Mouse (Mus musculus) stomach, postnatal 0 days (tissue): ENCODE measurements at regions not wholly inside any gene's neighbourhood (a gene's known extent, or its start where the extent isn't known, plus 50 kb on each side); places are given as distances from the start of the nearest gene placed in this dataset.

ENCODE experiments used
- ATAC-seq: fragments of 200-750 bp; cut with Nextera tagmentation; 2 replicates; pipeline ENCODE4 v1.8.0; 2017; ENCODE audit not compliant: low FRiP score, low TSS enrichment
- DNase-seq: peaks from one replicate; pipeline ENCODE4 v3.0.0-alpha.2; 2016; ENCODE audit warnings: low spot score
- H3K27ac ChIP-seq: fragments of 300-500 bp; sonication (generic); replicated peaks from 2 replicates; pipeline ENCODE4 v1.5.1; 2014; ENCODE audit warnings: mild to moderate bottlenecking, control low read depth
- H3K27me3 ChIP-seq: fragments of 300-500 bp; sonication (generic); 2 replicates; pipeline ENCODE4 v1.6.1; 2014; ENCODE audit warnings: low read length; ENCODE audit not compliant: control insufficient read depth, insufficient read depth
- H3K36me3 ChIP-seq: fragments of 300-500 bp; sonication (generic); 2 replicates; pipeline ENCODE4 v1.6.1; 2014; ENCODE audit warnings: low read length, mixed read lengths; ENCODE audit not compliant: control insufficient read depth, insufficient read depth
- H3K4me1 ChIP-seq: fragments of 300-500 bp; sonication (generic); replicated peaks from 2 replicates; pipeline ENCODE4 v1.6.1; 2014; ENCODE audit warnings: antibody characterized with exemption; ENCODE audit not compliant: control insufficient read depth, insufficient read depth
- H3K4me2 ChIP-seq: fragments of 300-500 bp; sonication (generic); replicated peaks from 2 replicates; pipeline ENCODE4 v1.6.1; 2014; ENCODE audit warnings: low read depth, mild to moderate bottlenecking, control low read depth, moderate library complexity
- H3K4me3 ChIP-seq: fragments of 300-500 bp; sonication (generic); 2 replicates; pipeline ENCODE4 v1.5.1; 2014; ENCODE audit warnings: low read depth, low read length, control low read depth
- H3K9ac ChIP-seq: fragments of 300-500 bp; sonication (generic); 2 replicates; pipeline ENCODE4 v1.6.1; 2014; ENCODE audit warnings: mild to moderate bottlenecking, low read length, control low read depth, mixed read lengths
- H3K9me3 ChIP-seq: fragments of 300-500 bp; sonication (generic); 2 replicates; pipeline ENCODE4 v1.6.1; 2016; ENCODE audit warnings: low read length; ENCODE audit not compliant: control insufficient read depth
- CTCF ChIP-seq: IDR thresholded peaks from 2 replicates; pipeline ENCODE4 v1.5.1; 2016; ENCODE audit warnings: antibody characterized with exemption, low read depth, mild to moderate bottlenecking, moderate library complexity
- EP300 ChIP-seq: optimal IDR thresholded peaks from 2 replicates; pipeline ENCODE3; 2016; ENCODE audit warnings: antibody characterized with exemption
- WGBS: fragments of 180-500 bp; shearing (Covaris S2); extraction: QIAGEN DNeasy Blood & Tissue Kit; methylation state at CpG from one replicate; pipeline ENCODE4 v1.1.7; 2014; 5-methylcytosine and 5-hydroxymethylcytosine counted together

- Histone ChIP-seq H3K9ac (no peak overlapping the region; the same call in 1 of the 2 replicates), H3K4me2 (no peak overlapping the region), H3K9me3 (no peaks in the 10 kb centered on the region), H3K4me3 (no peak overlapping the region), H3K36me3 (no peaks in the 10 kb centered on the region), H3K27ac (peak overlapping the region; percentile 63), H3K4me1 (no peaks in the 10 kb centered on the region; the same call in 1 of the 2 replicates), H3K27me3 (no peaks in the 10 kb centered on the region)
- TF ChIP-seq CTCF (no peak), EP300 (no peak)
- 34% methylated on average over 6 of the region's 6 CpGs for WGBS
- DNase-seq (no peak), ATAC-seq (no peak)
These were observed 177.8 kb upstream of the Frmd6 start for GRCm38 (mm10) chr12:70647516-70647915.

DNA sequence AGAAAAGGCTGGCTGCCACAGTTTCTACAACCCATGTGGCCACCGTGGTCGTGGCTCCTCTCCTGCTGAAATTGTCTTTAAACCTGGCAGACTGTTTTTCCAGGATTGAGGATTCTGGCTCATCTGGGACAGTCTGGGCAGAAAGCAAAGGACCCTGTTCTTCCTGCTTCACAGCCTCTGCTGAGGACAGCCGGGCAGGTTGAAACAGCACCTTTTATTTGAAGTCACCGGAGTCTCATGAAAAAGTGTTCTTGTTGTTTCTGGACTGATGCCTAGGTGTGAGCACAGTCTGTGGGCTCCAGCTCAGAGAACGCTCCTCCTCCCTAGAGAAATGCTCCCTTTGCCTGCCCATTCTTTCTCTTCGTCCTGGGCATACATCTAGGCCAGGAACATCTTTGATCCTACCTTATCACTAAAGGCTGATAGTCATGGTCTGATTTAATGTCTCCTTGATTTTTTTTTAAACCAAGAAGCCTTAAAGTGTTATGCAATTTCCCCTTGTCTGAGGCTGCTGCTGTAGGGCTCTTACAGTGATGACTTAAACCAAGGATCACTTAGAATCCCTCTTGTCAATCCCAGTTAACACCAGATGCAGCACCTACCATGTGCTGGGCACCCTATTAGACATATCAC lies 177.0 kb upstream of the Frmd6 start:
- H3K27me3 ChIP-seq, result no peaks in the 10 kb centered on the region
- 0 out of 2 replicates have a peak, but pooled peaks have one; percentile 32 for ATAC-seq
- no peaks in the 10 kb centered on the region; the same call in 1 of the 2 replicates for H3K4me1 ChIP-seq
- H3K9ac ChIP-seq, result no peak overlapping the region
- no peaks in the 10 kb centered on the region for H3K9me3 ChIP-seq
- H3K4me3 ChIP-seq, result no peak overlapping the region
- no peak overlapping the region for H3K4me2 ChIP-seq
- no peaks in the 10 kb centered on the region for H3K36me3 ChIP-seq
- 55% methylated on average over 6 of the region's 6 CpGs for WGBS
- TF ChIP-seq CTCF (no peak), EP300 (no peak)
- H3K27ac ChIP-seq, result peak overlapping the region; percentile 63
- no peak for DNase-seq

DNA sequence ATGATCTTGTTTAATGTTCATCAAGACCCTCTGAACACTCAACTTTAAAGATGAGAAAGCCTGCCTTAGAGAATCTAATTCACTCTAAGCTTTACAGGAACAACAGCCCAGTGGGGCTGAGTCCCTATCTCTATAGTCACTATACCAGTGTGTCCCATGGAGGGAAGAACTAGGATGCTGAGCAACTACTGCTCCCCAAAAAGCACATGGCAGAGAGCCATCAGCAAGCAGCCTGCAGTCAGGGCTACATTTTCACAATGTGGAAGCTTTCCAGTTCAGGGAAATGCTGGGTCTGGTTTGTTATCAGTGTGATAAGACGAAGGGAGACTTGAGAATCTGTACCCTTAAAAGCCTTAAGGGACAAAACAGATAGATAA lies 176.5 kb upstream of the Frmd6 start:
- no peak for DNase-seq
- Histone ChIP-seq H3K4me3 (no peak overlapping the region), H3K36me3 (no peaks in the 10 kb centered on the region), H3K27ac (peak overlapping the region; percentile 63), H3K9ac (no peak overlapping the region), H3K4me2 (no peak overlapping the region), H3K4me1 (no peaks in the 10 kb centered on the region; the same call in 1 of the 2 replicates), H3K27me3 (no peaks in the 10 kb centered on the region), H3K9me3 (no peaks in the 10 kb centered on the region)
- TF ChIP-seq CTCF, result no peak
- no peak for TF ChIP-seq EP300
- WGBS, result 53% methylated on average over 1 of the region's 1 CpGs
- no peak for ATAC-seq

GRCm38 (mm10) chr12:70649691-70650090 lies 175.6 kb upstream of the Frmd6 start:
- Histone ChIP-seq H3K4me3 (no peak overlapping the region), H3K4me1 (peaks cover 3% of the 10 kb centered on the region), H3K27ac (peak overlapping the region; percentile 63), H3K9me3 (no peaks in the 10 kb centered on the region), H3K9ac (no peak overlapping the region), H3K4me2 (no peak overlapping the region), H3K27me3 (no peaks in the 10 kb centered on the region), H3K36me3 (no peaks in the 10 kb centered on the region)
- ATAC-seq (peak; percentile 73), DNase-seq (peak; percentile 27)
- 46% methylated on average over 2 of the region's 2 CpGs for whole genome bisulfite sequencing
- no peak for TF ChIP-seq CTCF
- no peak for TF ChIP-seq EP300

DNA sequence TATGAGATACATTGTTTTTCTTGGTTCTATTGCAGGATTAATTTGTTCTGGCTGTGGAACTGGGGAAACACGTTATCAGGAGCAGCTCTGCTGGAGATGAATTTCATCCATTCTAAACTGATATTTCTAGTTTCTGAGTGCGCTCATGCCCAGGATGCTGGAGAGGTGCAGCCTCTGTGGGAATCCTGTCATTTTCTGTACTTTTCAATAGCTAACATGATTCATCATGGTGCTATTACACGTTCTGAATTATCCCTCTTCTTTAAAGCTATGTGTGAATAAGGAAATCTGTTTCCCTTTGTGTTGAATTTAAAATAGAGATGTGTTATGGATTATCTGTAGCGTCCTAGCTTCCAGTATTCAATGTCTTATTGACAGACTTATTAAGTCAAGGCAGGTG lies 174.8 kb upstream of the Frmd6 start:
- H3K4me3 ChIP-seq, result no peak overlapping the region
- ATAC-seq (no peak), DNase-seq (no peak)
- H3K4me2 ChIP-seq, result no peak overlapping the region
- peaks cover 3% of the 10 kb centered on the region for H3K4me1 ChIP-seq
- TF ChIP-seq EP300 (no peak), CTCF (no peak)
- H3K27me3 ChIP-seq, result no peaks in the 10 kb centered on the region
- no peak overlapping the region for H3K9ac ChIP-seq
- H3K36me3 ChIP-seq, result no peaks in the 10 kb centered on the region
- peak overlapping the region; percentile 63 for H3K27ac ChIP-seq
- 67% methylated on average over 4 of the region's 4 CpGs for WGBS
- H3K9me3 ChIP-seq, result no peaks in the 10 kb centered on the region

- Histone ChIP-seq H3K4me1 (peaks cover 3% of the 10 kb centered on the region), H3K9ac (no peak overlapping the region), H3K27me3 (no peaks in the 10 kb centered on the region), H3K27ac (no peak overlapping the region), H3K9me3 (no peaks in the 10 kb centered on the region), H3K4me2 (no peak overlapping the region), H3K4me3 (no peak overlapping the region), H3K36me3 (no peaks in the 10 kb centered on the region)
- TF ChIP-seq CTCF (peak; percentile 48), EP300 (no peak)
- 85% methylated on average over 3 of the region's 3 CpGs for WGBS
- ATAC-seq, result no peak
- DNase-seq, result no peak
These were observed 172.6 kb upstream of the Frmd6 start for GRCm38 (mm10) chr12:70652751-70653150.
